Mouse (Mus musculus) cerebellum, postnatal 36 days (tissue): ENCODE results near the gene Rfx2.

Experiments used
- DNase-seq, 2 experiments: peaks; one replicate each; pipeline ENCODE4 v3.0.0; 2021 to 2022; ENCODE audit warnings: mixed read lengths in 2 of 2

The Rfx2 gene

GRCm38 (mm10) chr17:56740788-56741160, 90.0 kb downstream of the Rfx2 start:
- DNase-seq: no peak

GRCm38 (mm10) chr17:56740118-56740787, 90.6 kb downstream of the Rfx2 start:
- DNase-seq: no peak

DNA sequence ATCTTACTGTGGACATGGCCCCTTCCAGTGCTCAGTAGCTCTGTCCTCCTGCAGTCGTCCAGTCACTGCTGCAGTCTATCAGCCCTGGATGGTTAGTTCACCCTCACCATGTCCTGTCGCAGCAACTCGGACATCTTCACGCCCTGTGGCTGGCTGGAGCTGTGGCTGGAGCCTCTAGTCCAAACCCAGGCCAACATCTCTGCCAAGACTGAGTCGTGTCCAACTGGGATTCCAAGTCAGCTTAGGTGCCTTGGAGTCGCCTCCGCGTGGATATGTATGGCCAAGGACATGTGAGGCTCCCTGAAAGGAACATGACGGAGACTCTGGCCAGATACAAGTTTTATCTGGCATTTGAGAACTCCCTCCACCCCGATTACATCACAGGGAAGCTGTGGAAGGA, 92.6 kb downstream of the Rfx2 start:
- DNase-seq: no peak

DNA sequence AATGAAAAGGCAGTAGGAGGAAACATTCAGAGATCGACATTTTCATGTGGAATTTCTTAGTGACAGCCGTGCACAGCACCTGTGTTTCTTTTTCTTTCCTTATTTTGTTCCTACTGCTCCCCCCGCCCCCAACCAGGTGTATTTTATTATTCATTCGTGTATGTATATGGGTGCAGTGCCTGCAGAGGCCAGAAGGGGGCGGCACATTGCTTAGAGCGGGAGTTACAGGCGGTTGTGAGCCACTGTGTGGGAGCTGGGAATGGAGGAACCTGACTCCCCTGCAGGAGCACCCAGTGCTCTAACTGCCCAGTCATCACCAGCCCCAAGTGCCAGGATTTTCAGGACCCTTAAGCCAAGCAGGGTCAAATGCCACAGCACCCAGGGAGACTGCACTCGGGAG, 94.3 kb downstream of the Rfx2 start:
- DNase-seq: no peak

GRCm38 (mm10) chr17:56729656-56730055, 101.2 kb downstream of the Rfx2 start:
- no peak for DNase-seq

- DNase-seq: peak; percentile 69 to 71
Observed at GRCm38 (mm10) chr17:56729151-56729550, 101.7 kb downstream of the Rfx2 start.

- no peak for DNase-seq
Observed at GRCm38 (mm10) chr17:56728117-56728516, 102.7 kb downstream of the Rfx2 start.

DNA sequence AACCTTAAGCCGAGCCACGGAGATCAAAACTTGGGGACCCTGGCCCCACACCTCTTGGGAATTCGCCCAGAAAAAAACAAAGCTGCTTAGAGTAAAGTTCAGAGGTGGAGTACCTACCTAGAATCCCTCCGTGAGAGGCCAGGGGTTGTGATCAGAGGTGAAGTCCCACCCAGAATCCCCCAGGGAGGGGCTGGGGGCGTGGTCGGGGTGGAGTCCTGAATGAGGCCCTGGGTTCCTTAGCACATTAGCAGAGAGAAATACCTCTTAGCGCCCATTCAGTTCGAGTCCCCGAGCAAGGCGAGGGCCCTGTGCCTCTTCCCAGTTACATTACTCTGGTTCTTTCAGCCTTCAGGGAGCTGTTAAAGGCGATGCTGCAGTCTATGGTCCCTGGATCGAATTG, 103.2 kb downstream of the Rfx2 start:
- DNase-seq: no peak

- DNase-seq: no peak
Observed at GRCm38 (mm10) chr17:56727029-56727649, 103.7 kb downstream of the Rfx2 start.
